Mouse (Mus musculus): Measurements from ENCODE around the gene Hk2.

- TF ChIP-seq CTCF (IDR thresholded peaks at IDR 0.05) (no peak), EP300 (IDR thresholded peaks at IDR 0.05) (no peak)
Observed at GRCm38 (mm10) chr6:82696736-82697135, 77.5 kb downstream of the Hk2 start.

All from lung, postnatal 0 days (tissue).